In the genomic region with DNA sequence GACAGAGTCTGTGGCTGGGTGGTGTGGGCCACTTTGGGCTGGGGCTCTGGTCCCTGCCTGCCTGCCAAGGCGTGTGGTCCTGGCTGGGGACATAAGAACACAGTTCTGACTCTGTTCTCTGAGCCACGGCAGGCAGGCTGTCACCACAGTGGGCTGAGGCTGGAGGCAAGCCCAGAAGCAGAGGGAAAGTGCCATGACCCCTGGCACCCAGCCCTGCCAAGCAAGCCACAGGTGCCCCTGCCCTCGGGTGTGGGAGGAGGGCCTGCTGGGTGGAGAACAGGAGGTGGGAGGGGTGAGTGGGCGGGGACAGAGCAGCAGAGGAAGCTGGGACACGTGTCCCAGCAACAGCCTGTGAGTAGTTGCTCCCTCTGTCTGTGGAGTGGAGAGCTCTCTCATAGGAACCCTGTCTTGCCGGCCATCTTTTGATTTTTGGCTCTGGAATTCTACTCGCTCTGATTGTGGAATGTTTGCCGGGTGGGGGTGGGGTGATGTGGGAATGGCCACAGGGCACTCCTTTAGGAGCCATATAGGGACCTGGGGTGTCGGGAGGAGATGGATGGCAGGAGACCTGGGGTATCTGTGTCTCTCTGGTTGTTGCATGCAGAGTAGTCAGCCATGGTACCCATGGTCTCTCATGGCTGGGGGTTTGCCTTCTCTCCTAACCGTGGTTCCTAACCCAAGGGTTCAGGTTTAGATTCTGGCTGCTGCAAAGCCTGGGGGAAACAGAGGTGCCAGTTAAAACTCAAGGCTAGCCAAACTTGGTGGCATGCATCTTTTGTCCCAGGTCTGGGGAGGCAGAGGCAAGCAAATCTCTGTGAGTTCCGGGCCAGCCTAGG, we compare ENCODE assay signal across 8 mouse cellular contexts.
DNase-seq lines count a peak whose midpoint lies in the region; ATAC-seq and TF ChIP-seq lines count a peak whose summit lies in the region.

No protein-coding gene starts in this region.

- H3K4me2 ChIP-seq in lung, embryonic 15.5 days, result peak overlapping the region; percentile 42

- peak overlapping the region; percentile 69 for H3K9ac ChIP-seq in MEL (ENCODE audit: control insufficient read depth, low read depth, low read length, poor library complexity, severe bottlenecking)
- peak overlapping the region; percentile 16 for H3K9ac ChIP-seq in lung, embryonic 15.5 days

- H3K4me3 ChIP-seq in MEL (ENCODE audit: control insufficient read depth in 1 of 2, insufficient read depth in 1 of 2, low read depth in 2 of 2, low read length in 2 of 2), result peak overlapping the region; percentile 45 to 71
- H3K4me3 ChIP-seq in cerebellum, adult 2 months (replicated peaks; ENCODE audit: insufficient read depth, low read depth, low read length), result no peak overlapping the region
- no peak overlapping the region for H3K4me3 ChIP-seq in lung, embryonic 15.5 days

- no peak; the same call in 1 of the 2 replicates for TF ChIP-seq RAD21 in MEL (IDR thresholded peaks at IDR 0.05; ENCODE audit: low read depth, low read length)

- H3K79me2 ChIP-seq in MEL (ENCODE audit: control insufficient read depth, insufficient read depth, low read length, poor library complexity), result peaks cover 10% of the 10 kb centered on the region

- TF ChIP-seq CTCF in MEL (IDR thresholded peaks at IDR 0.05 in 2 of 3, conservative IDR thresholded peaks at IDR 0.05 in 1 of 3; ENCODE audit: control insufficient read depth in 1 of 3, insufficient read depth in 1 of 3, low read depth in 2 of 3, low read length in 3 of 3, poor library complexity in 1 of 3, severe bottlenecking in 1 of 3), result peak in 2 of 3 experiments; percentile 26 to 41; a peak in 3 of 6 replicates
- 0 out of 2 replicates have a peak, but pooled peaks have one; percentile 3 for TF ChIP-seq CTCF in cerebellum, adult 2 months (IDR thresholded peaks at IDR 0.05; ENCODE audit: borderline replicate concordance, insufficient read depth, low read depth, low read length)

- peak; percentile 94 for DNase-seq in MEL (ENCODE audit: low read depth, low spot score)
- peak; percentile 69 to 78 for DNase-seq in cerebellum, adult 2 months
- DNase-seq in forelimb bud, embryonic 11.5 days (ENCODE audit: low read depth, low spot score), result peak; percentile 63
- peak; percentile 56 for DNase-seq in layer of hippocampus, adult 9-10 months (ENCODE audit: low spot score)
- peak; percentile 63 for DNase-seq in ovary, postnatal 10 days (ENCODE audit: low spot score)
- DNase-seq in thymus, postnatal 10 days (ENCODE audit: low spot score in 2 of 2), result peak; percentile 88 to 91

- 20% methylated on average over 11 of the region's 11 CpGs for WGBS in cerebellum, adult 2 months
- WGBS in lung, embryonic 15.5 days, result 22% methylated on average over 11 of the region's 11 CpGs

- H3K4me1 ChIP-seq in MEL (ENCODE audit: control insufficient read depth in 1 of 2, insufficient read depth in 2 of 2, low read length in 2 of 2), result peaks cover 18 to 54% of the 10 kb centered on the region in 2 experiments
- H3K4me1 ChIP-seq in cerebellum, adult 2 months (ENCODE audit: control insufficient read depth, insufficient read depth, low read length), result peaks cover 23% of the 10 kb centered on the region
- H3K4me1 ChIP-seq in lung, embryonic 15.5 days, result peaks cover 60% of the 10 kb centered on the region

- no peaks in the 10 kb centered on the region for H3K9me3 ChIP-seq in MEL (replicated peaks; ENCODE audit: insufficient read depth, low read length)
- no peaks in the 10 kb centered on the region for H3K9me3 ChIP-seq in lung, embryonic 15.5 days

- no peaks in the 10 kb centered on the region for H3K27me3 ChIP-seq in MEL (ENCODE audit: control insufficient read depth in 1 of 2, insufficient read depth in 2 of 2, low read length in 2 of 2)
- H3K27me3 ChIP-seq in cerebellum, adult 2 months (ENCODE audit: control insufficient read depth, insufficient read depth, low read length), result no peaks in the 10 kb centered on the region
- no peaks in the 10 kb centered on the region for H3K27me3 ChIP-seq in lung, embryonic 15.5 days

- TF ChIP-seq POLR2A in MEL (IDR thresholded peaks at IDR 0.05; ENCODE audit: control insufficient read depth in 1 of 2, insufficient read depth in 1 of 2, low read depth in 1 of 2, low read length in 2 of 2, poor library complexity in 1 of 2), result peak; percentile 55 to 91
- no peak for TF ChIP-seq POLR2A in cerebellum, adult 2 months (IDR thresholded peaks at IDR 0.05; ENCODE audit: borderline replicate concordance, insufficient read depth, low read length)

- peak in 1 of 2 experiments; percentile 59; a peak in 3 of 4 replicates for TF ChIP-seq EP300 in MEL (IDR thresholded peaks at IDR 0.05; ENCODE audit: low read depth in 1 of 2, low read length in 2 of 2)

- ATAC-seq in hematopoietic stem cell, adult 5-6 weeks (replicated peaks in 1 of 2; ENCODE audit: insufficient read depth in 1 of 2, low FRiP score in 2 of 2, low TSS enrichment in 1 of 2, low read depth in 1 of 2, poor library complexity in 2 of 2, severe bottlenecking in 2 of 2), result peak; percentile 71 to 74
- ATAC-seq in lung, embryonic 15.5 days (ENCODE audit: borderline replicate concordance, extremely low read depth, low FRiP score, low TSS enrichment), result peak; percentile 76

- H3K27ac ChIP-seq in MEL (ENCODE audit: control insufficient read depth, low read depth, low read length), result peak overlapping the region; percentile 90
- no peak overlapping the region for H3K27ac ChIP-seq in cerebellum, adult 2 months (ENCODE audit: insufficient read depth, low read length)
- peak overlapping the region; percentile 91 for H3K27ac ChIP-seq in lung, embryonic 15.5 days

- peaks cover 0 to 38% of the 10 kb centered on the region in 2 experiments; a peak in 2 of 4 replicates for H3K36me3 ChIP-seq in MEL (ENCODE audit: control insufficient read depth in 1 of 2, insufficient read depth in 2 of 2, low read length in 2 of 2)
- H3K36me3 ChIP-seq in lung, embryonic 15.5 days, result no peaks in the 10 kb centered on the region

TF ChIP-seq in MEL, 35 proteins besides CTCF, POLR2A, EP300 and RAD21:
- TF ChIP-seq CHD1 (IDR thresholded peaks at IDR 0.05; ENCODE audit: low read depth, low read length) (0 out of 2 replicates have a peak, but pooled peaks have one; percentile 65), ZKSCAN1 (IDR thresholded peaks at IDR 0.05; ENCODE audit: low read depth, low read length) (no peak), GABPA (IDR thresholded peaks at IDR 0.05; ENCODE audit: low read depth, low read length) (no peak), GATA1 (IDR thresholded peaks at IDR 0.05; ENCODE audit: low read depth, low read length) (no peak), CHD2 (IDR thresholded peaks at IDR 0.05; ENCODE audit: low read length) (no peak), MXI1 (IDR thresholded peaks at IDR 0.05; ENCODE audit: low read depth, low read length) (peak; percentile 95), MYB (IDR thresholded peaks at IDR 0.05; ENCODE audit: low read depth, low read length) (no peak), MEF2A (IDR thresholded peaks at IDR 0.05; ENCODE audit: extremely low read depth, insufficient replicate concordance, low read depth, low read length, poor library complexity, severe bottlenecking) (no peak), JUND (IDR thresholded peaks at IDR 0.05; ENCODE audit: low read depth, low read length) (no peak), ZC3H11A (IDR thresholded peaks at IDR 0.05; ENCODE audit: low read depth, low read length) (no peak), BHLHE40 (IDR thresholded peaks at IDR 0.05; ENCODE audit: borderline replicate concordance, low read depth, low read length) (peak; percentile 71), MAZ (IDR thresholded peaks at IDR 0.05; ENCODE audit: low read depth, low read length) (peak; percentile 95; the same call in 1 of the 2 replicates), TCF12 (IDR thresholded peaks at IDR 0.05; ENCODE audit: low read depth, low read length) (peak; percentile 59; the same call in 1 of the 2 replicates), POLR2AphosphoS2 (IDR thresholded peaks at IDR 0.05; ENCODE audit: low read length) (peak; percentile 78), ETS1 (IDR thresholded peaks at IDR 0.05; ENCODE audit: low read depth, low read length) (peak; percentile 59; the same call in 1 of the 2 replicates), NELFE (IDR thresholded peaks at IDR 0.05; ENCODE audit: low read depth, low read length) (peak; percentile 75), RCOR1 (IDR thresholded peaks at IDR 0.05; ENCODE audit: low read depth, low read length) (no peak), E2F4 (IDR thresholded peaks at IDR 0.05; ENCODE audit: borderline replicate concordance, low read depth, low read length) (no peak), NRF1 (IDR thresholded peaks at IDR 0.05; ENCODE audit: insufficient read depth, low read depth, low read length, poor library complexity, severe bottlenecking) (no peak), UBTF (IDR thresholded peaks at IDR 0.05; ENCODE audit: borderline replicate concordance, insufficient read depth, low read depth, low read length) (no peak), MAFK (IDR thresholded peaks at IDR 0.05; ENCODE audit: borderline replicate concordance, low read depth, low read length) (no peak), MAX (IDR thresholded peaks at IDR 0.05; ENCODE audit: low read length) (peak; percentile 95), MYC (IDR thresholded peaks at IDR 0.05; ENCODE audit: low read depth, low read length) (peak; percentile 94), ZMIZ1 (IDR thresholded peaks at IDR 0.05; ENCODE audit: low read depth, low read length) (peak; percentile 68), SIN3A (IDR thresholded peaks at IDR 0.05; ENCODE audit: low read length) (peak; percentile 75; the same call in 1 of the 2 replicates), SMC3 (IDR thresholded peaks at IDR 0.05; ENCODE audit: low read depth, low read length) (peak; percentile 30; the same call in 1 of the 2 replicates), USF2 (IDR thresholded peaks at IDR 0.05; ENCODE audit: borderline replicate concordance in 1 of 2, insufficient read depth in 1 of 2, low read depth in 1 of 2, low read length in 2 of 2) (peak in 1 of 2 experiments; percentile 76; a peak in 2 of 4 replicates), POLR2AphosphoS5 (IDR thresholded peaks at IDR 0.05; ENCODE audit: borderline replicate concordance, low read depth, low read length) (no peak), ZNF384 (IDR thresholded peaks at IDR 0.05; ENCODE audit: low read depth, low read length) (no peak), HCFC1 (IDR thresholded peaks at IDR 0.05; ENCODE audit: low read depth, low read length) (0 out of 2 replicates have a peak, but pooled peaks have one; percentile 24), TBP (IDR thresholded peaks at IDR 0.05; ENCODE audit: low read depth, low read length) (peak; percentile 87), TAL1 (IDR thresholded peaks at IDR 0.05; ENCODE audit: low read length) (no peak), USF1 (IDR thresholded peaks at IDR 0.05; ENCODE audit: low read depth, low read length) (peak; percentile 95), ELF1 (IDR thresholded peaks at IDR 0.05; ENCODE audit: low read depth, low read length) (no peak), KAT2A (conservative IDR thresholded peaks at IDR 0.05; ENCODE audit: low read depth, low read length) (no peak)

Comparison
In these comparisons a context has a peak if more than half of its experiments do, and no peak if none do; other contexts are left out.
1. H3K4me3 ChIP-seq: peak in MEL (2 of 2); none in cerebellum, adult 2 months (single experiment) and lung, embryonic 15.5 days (single experiment).
2. Peak in every context shown above with its lines, with median percentiles within 50 percentile points of each other: DNase-seq.